Mouse (Mus musculus): Measurements from ENCODE around the gene Qprt.

Qprt gene

DNA sequence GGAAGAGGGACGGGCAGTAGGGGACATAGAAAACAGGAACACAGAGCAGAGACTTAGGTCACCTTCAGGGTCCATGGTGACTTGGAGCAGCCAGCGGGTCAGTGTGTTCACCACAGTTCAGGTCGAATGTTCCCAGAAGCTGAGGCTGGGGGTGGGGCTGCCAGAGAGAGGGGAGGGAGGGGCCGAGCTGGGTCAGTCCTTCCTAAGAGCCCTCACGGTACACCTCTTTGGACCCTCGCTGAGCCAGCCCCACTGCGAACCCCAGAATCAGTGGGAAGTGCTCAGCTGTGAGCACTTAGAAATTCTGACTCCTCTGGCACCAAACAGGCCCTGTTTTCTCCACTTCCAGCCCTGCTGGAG lies at the start of gene Qprt:
Gene Qprt, minus strand, starts transcription at position 316 of the 360 bp plus-strand sequence.
- no peak for DNase-seq (ENCODE audit: low spot score in 2 of 2)

- no peak for DNase-seq (ENCODE audit: low spot score in 2 of 2)
Measured at GRCm38 (mm10) chr7:127166501-127166900, 44.5 kb upstream of the Qprt start.

DNA sequence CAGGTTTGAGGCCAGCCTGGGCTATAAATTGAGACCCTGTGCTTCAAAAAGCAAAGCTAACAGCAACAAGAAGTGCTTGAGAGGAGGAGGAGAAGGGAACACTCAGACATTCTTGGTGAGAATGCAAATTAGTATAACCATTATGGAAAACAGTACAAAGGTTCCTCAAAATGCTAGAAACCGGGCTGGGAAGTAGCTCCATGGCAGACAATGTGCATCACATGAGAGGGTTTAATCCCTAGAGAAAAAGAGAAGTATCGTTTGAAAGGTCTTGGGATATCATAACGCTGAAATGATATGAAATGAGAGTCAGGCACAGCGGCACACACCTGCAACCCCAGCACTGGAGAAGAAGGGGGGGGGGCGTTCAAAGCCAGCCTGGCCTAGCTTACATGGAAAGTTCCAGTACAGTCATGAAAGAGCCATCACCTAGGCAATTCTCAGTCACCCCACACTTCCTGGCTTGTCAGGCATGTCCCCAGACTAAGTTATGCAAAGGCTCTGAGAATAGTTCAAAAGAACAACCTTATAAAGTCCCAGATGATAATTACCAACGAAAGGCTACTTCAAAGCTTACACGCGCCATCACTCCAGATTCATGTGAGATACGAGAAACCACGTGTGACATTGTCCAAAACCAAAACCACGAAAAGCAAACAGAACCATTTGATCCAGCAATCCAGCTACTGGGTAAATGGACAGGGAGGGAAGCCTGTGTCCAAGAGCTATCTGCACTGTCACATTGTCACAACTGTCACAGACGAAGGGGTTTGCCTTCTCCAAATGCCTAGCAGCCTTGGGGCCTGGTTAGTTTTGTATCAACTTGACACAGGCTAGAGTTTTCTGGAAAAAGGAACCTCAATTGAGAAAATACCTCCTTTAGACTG lies 43.8 kb upstream of the Qprt start:
- no peak for DNase-seq (ENCODE audit: low spot score in 2 of 2)

DNA sequence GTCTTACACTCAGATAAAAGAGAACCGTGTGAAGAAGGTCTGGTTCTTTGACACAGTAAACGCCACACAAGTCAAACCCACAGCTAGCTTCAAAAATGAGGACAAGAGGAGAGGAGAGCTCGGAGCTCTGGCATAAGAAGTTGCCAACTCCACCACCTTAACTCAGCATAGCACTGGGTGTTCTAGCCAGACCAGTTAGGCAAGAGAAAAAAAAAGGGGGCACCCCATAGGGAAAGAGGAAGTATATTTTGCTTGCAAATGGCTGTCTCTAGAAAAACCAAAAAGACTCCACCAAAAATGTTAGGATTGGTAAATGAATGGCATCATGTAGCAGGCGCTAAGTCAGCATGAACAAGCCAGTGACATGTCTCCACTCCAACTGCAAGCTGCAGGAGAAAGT lies 42.0 kb upstream of the Qprt start:
- DNase-seq (ENCODE audit: low spot score in 2 of 2): no peak

GRCm38 (mm10) chr7:127162546-127162945 lies 40.5 kb upstream of the Qprt start:
- DNase-seq (ENCODE audit: low spot score in 2 of 2): no peak

DNA sequence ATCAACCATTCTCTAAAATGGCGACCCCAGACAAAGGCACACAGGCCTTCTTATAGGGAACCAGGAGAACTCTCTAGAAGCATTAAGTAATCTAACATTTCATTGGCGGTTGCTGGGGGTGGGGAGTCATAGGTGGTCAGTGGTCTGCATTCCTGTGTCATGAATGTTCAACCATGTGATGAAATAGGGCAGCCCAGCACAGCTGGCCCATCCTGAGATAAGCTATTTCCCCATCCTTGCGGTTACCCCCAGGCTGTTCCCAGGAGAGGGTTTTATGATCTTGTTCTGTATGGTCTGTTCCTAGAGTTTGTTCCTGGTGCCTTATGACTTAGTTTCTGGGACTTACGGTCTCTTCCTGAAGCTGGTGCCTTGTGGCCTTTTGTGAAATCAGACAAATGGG lies 35.5 kb upstream of the Qprt start:
- no peak for DNase-seq (ENCODE audit: low spot score in 2 of 2)

DNA sequence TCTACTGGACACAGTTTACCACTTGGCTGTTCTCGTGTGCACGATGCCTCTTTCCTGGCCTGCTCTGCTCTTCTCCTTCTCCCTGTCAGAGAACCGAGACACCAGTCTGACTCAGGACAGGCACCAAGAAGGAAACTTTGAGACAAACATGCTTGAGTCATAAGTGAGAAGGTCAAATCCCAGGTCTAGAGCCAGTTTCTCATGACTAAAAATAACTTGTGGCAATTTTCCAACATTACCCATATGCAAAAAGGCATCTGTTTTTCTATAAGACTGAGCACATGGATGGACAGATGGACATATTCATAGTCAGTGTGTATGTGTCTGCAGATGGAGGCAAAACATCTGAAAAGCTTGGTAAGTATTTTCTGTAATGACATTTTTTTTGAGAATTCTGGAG lies 31.5 kb upstream of the Qprt start:
- no peak for DNase-seq (ENCODE audit: low spot score in 2 of 2)

DNA sequence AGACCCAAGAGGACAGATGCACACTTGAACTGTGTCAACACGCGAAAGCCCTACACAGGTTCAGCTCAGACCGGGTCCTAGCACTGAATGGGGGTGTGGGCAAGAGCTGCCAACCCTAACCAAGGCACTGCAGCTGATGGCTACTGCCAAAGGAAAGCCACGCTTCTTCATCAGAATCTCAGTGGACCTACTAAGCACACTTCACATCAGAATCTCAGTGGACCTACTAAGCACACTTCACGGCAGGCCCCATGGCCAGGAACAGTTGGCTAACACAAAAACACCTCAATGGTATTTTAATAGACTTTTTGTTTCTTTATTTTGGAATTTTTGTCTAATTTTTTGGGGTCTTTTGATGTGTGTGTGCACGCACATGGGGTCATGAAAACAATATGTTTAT lies 30.4 kb upstream of the Qprt start:
- no peak for DNase-seq (ENCODE audit: low spot score in 2 of 2)

- DNase-seq (ENCODE audit: low spot score in 2 of 2): no peak
Measured at GRCm38 (mm10) chr7:127147901-127148300, 25.9 kb upstream of the Qprt start.

- no peak for DNase-seq (ENCODE audit: low spot score in 2 of 2)
Measured at GRCm38 (mm10) chr7:127146267-127146603, 24.2 kb upstream of the Qprt start.

GRCm38 (mm10) chr7:127145387-127146266 lies 23.6 kb upstream of the Qprt start:
- no peak for DNase-seq (ENCODE audit: low spot score in 2 of 2)

GRCm38 (mm10) chr7:127144412-127144811 lies 22.4 kb upstream of the Qprt start:
- no peak for DNase-seq (ENCODE audit: low spot score in 2 of 2)

- no peak for DNase-seq (ENCODE audit: low spot score in 2 of 2)
Measured at GRCm38 (mm10) chr7:127142666-127143065, 20.6 kb upstream of the Qprt start.

GRCm38 (mm10) chr7:127142214-127142613 lies 20.2 kb upstream of the Qprt start:
- no peak for DNase-seq (ENCODE audit: low spot score in 2 of 2)

- DNase-seq (ENCODE audit: low spot score in 2 of 2): no peak
Measured at GRCm38 (mm10) chr7:127140623-127141404, 18.8 kb upstream of the Qprt start.

- no peak for DNase-seq (ENCODE audit: low spot score in 2 of 2)
Measured at GRCm38 (mm10) chr7:127139562-127139961, 17.5 kb upstream of the Qprt start.

DNA sequence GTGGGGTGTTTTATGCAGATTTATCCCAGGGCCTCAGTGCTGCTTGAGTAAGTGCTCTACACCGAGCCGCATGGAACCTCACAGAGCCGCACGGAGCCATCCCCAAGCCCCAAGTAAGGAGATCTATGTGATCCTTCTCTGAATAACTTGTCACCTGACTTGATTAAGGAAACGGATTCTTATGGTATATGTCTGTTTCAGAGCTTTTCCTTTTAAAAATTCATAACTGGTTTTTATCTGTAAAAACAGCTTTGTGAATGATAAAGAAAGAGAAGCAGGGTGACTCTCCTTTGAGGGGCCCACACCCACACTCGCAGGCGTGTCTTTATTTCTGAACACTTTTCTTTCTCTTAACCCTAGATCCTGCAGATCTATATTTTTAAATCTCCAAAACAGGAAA lies 17.1 kb upstream of the Qprt start:
- DNase-seq (ENCODE audit: low spot score in 2 of 2): no peak

GRCm38 (mm10) chr7:127137262-127138017 lies 15.4 kb upstream of the Qprt start, which contains the start of gene Spn:
TSS of gene Spn (minus strand) at chr7:127137823.
- DNase-seq (ENCODE audit: low spot score in 2 of 2): peak; percentile 65 to 76

DNA sequence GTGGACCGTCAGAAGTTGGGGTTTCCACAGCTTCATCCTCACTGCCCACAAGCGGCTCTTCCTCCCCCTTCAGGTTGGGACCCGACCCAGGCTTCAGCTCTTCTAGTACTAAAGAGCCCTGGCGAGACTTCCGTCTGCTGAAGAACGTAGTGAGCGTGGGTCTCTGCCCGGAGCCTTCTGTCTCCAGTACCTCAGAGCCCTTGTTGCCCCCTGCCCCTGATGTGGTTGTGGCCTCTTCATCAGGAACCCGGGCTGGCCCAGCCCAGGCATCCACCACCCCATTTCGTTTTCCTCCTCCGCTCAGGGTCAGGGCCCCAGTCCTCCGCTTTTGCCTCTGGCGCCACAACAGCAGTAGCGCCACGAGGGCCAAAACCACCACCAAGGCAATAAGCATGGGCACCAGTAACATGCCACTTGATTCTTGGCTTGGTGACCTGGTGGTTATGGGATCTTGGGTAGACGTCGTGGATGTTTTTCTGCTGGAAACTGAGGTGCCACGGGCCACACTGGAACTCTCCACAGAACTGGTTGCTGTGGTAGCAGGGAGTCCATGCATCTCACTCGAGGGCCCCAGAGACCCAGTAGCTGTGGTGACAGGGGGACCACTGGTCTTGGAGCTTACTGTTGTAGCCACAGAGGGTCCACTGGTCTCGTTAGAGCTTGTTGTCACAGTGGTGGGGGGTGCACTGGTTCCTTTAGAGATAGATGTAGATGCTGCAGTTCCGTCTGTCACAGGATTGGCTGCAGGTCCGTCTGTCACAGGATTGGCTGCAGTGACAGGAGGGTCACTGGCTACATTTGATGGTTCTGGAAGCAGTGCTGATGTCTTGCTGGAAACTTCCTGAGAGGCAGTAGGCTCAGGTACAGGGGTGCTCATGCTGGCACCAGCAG lies 14.4 kb upstream of the Qprt start:
- DNase-seq (ENCODE audit: low spot score in 2 of 2): peak; percentile 43 to 72

DNA sequence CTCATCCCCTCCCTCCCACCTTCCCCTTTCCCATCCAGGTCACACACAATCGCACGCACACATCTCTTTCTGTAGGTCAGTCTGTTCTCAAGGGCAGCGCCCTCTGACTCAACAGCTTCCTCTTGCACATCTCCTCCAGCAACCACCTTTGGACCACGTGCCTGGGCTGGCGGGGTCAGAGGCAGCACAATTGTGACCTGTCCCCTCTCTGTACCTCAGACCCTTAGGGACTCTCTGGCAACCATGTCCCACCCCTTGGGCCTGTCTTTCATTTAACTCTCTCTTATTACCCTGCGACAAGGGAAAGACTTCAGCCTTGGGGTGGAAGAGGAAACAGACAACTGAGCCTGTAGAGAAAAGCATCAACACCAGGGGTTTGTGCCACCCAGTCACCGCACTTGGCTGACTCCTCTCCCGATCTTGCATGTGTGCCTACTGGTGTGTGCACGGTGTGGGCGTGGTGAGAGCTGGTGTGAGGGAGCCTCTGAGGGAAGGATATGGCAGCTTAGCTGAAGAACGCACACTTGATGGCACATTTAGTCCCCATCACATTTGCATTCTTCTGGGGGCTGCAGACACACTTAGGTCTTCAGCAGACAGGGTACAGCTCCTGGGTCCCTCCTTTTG lies 12.9 kb upstream of the Qprt start:
- peak; percentile 70 to 85 for DNase-seq (ENCODE audit: low spot score in 2 of 2)
